Mouse (Mus musculus) kidney, adult 2 months (tissue): ENCODE results near the gene Ksr2.

Experiments
- CTCF ChIP-seq: fragments of 200-500 bp; conservative IDR thresholded peaks from 2 replicates; pipeline ENCODE4 v1.5.1; 2011; ENCODE audit warnings: low read depth, mild to moderate bottlenecking, control low read depth, low read length, moderate library complexity, mixed read lengths; ENCODE audit not compliant: insufficient read depth, insufficient read length
- POLR2A ChIP-seq: fragments of 200-500 bp; IDR thresholded peaks from one replicate; pipeline ENCODE4 v1.6.1; 2011; ENCODE audit warnings: low read depth, low read length, control low read depth

GRCm38 (mm10) chr5:117440261-117440660, 26.5 kb downstream of the Ksr2 start:
- TF ChIP-seq CTCF (no peak), POLR2A (no peak)
